ENCODE assay signal across 9 mouse cellular contexts in genomic region chr10:4620596-4621504, GRCm38 (mm10). TPM values are rescaled to one million over a fixed set of nuclear protein-coding genes. Genes with fewer than 3 reads are reported as not detected.
DNase-seq lines count a peak whose midpoint lies in the region; ATAC-seq and TF ChIP-seq lines count a peak whose summit lies in the region.
"Had no signal": no experiment of that assay in that cellular context is flagged by ENCODE, and none has a peak within 500 bp of the region (broad histone marks: within the 10 kb centered on the region; RNA-seq: fewer than 3 reads in every experiment).

No protein-coding gene starts in this region.

- peak overlapping the region; percentile 19 for H3K27ac ChIP-seq in bone marrow macrophage, adult 2 months (ENCODE audit: insufficient read depth, low read depth, low read length)
- H3K27ac ChIP-seq in hindbrain, embryonic 11.5 days (ENCODE audit: low read depth, low read length): no peak overlapping the region
- H3K27ac ChIP-seq: liver, embryonic 13.5 days had no signal

- no peak for TF ChIP-seq CTCF in C2C12 (IDR thresholded peaks at IDR 0.05; ENCODE audit: control insufficient read depth, insufficient read depth, insufficient read length)
- TF ChIP-seq CTCF in bone marrow macrophage, adult 2 months (IDR thresholded peaks at IDR 0.05; ENCODE audit: low read depth, low read length): no peak

- no peaks in the 10 kb centered on the region for H3K9me3 ChIP-seq in hindbrain, embryonic 11.5 days (ENCODE audit: control insufficient read depth, low read length)
- H3K9me3 ChIP-seq: liver, embryonic 13.5 days had no signal

- no peaks in the 10 kb centered on the region for H3K79me2 ChIP-seq in C2C12 (ENCODE audit: control insufficient read depth, insufficient read depth)

- peak; percentile 62 for DNase-seq in heart, postnatal 4 days
- DNase-seq in lung, postnatal 14 days: peak; percentile 24
- DNase-seq in layer of hippocampus, postnatal 36 days: no peak
- DNase-seq in hindbrain, embryonic 11.5 days (ENCODE audit: low spot score): no peak
- no peak for DNase-seq in neural tube, embryonic 10.5 days (ENCODE audit: extremely low spot score, low spot score)
- DNase-seq in cerebellum, adult 9-10 months: no peak
- DNase-seq: liver, embryonic 13.5 days had no signal

- H3K27me3 ChIP-seq in C2C12 (ENCODE audit: control insufficient read depth, insufficient read depth, insufficient read length): no peaks in the 10 kb centered on the region
- H3K27me3 ChIP-seq in hindbrain, embryonic 11.5 days (ENCODE audit: control insufficient read depth, insufficient read depth, low read length): no peaks in the 10 kb centered on the region
- H3K27me3 ChIP-seq: liver, embryonic 13.5 days had no signal

- no peak overlapping the region for H3K9ac ChIP-seq in hindbrain, embryonic 11.5 days (ENCODE audit: low read depth, low read length)
- H3K9ac ChIP-seq: liver, embryonic 13.5 days had no signal

- no peaks in the 10 kb centered on the region for H3K36me3 ChIP-seq in C2C12 (ENCODE audit: control insufficient read depth, insufficient read depth)
- no peaks in the 10 kb centered on the region for H3K36me3 ChIP-seq in hindbrain, embryonic 11.5 days (ENCODE audit: control insufficient read depth, insufficient read depth, low read length)
- H3K36me3 ChIP-seq: liver, embryonic 13.5 days had no signal

- WGBS in hindbrain, embryonic 11.5 days: 87% methylated on average over 24 of the region's 24 CpGs

- peak overlapping the region; percentile 0 for H3K4me3 ChIP-seq in C2C12 (ENCODE audit: insufficient read depth, poor library complexity, severe bottlenecking)
- no peak overlapping the region for H3K4me3 ChIP-seq in bone marrow macrophage, adult 2 months (ENCODE audit: insufficient read depth, low read length)
- H3K4me3 ChIP-seq in hindbrain, embryonic 11.5 days (ENCODE audit: low read depth, low read length): no peak overlapping the region
- H3K4me3 ChIP-seq: liver, embryonic 13.5 days had no signal

- no peak overlapping the region for H3ac ChIP-seq in C2C12 (ENCODE audit: control insufficient read depth, insufficient read length, low read depth)

- no peaks in the 10 kb centered on the region for H3K79me3 ChIP-seq in C2C12 (ENCODE audit: low read depth)

- H3K4me2 ChIP-seq in hindbrain, embryonic 11.5 days (replicated peaks; ENCODE audit: low read depth, low read length): no peak overlapping the region
- H3K4me2 ChIP-seq: liver, embryonic 13.5 days had no signal

- H3K4me1 ChIP-seq in bone marrow macrophage, adult 2 months (ENCODE audit: control insufficient read depth, insufficient read depth, low read length): peaks cover 7% of the 10 kb centered on the region
- no peaks in the 10 kb centered on the region for H3K4me1 ChIP-seq in hindbrain, embryonic 11.5 days (replicated peaks; ENCODE audit: control insufficient read depth, insufficient read depth, low read length)
- H3K4me1 ChIP-seq: liver, embryonic 13.5 days had no signal

- no peak for TF ChIP-seq POLR2A in bone marrow macrophage, adult 2 months (IDR thresholded peaks at IDR 0.05; ENCODE audit: borderline replicate concordance, low read depth, low read length)

- ATAC-seq in hindbrain, embryonic 11.5 days (ENCODE audit: low FRiP score): no peak

TF ChIP-seq in C2C12, 6 proteins besides CTCF, POLR2A, EP300 and RAD21:
- TF ChIP-seq USF1 (IDR thresholded peaks at IDR 0.05; ENCODE audit: low read depth): peak; percentile 52
- TF ChIP-seq FOSL1 (IDR thresholded peaks at IDR 0.05; ENCODE audit: insufficient read depth, low read length, poor library complexity, severe bottlenecking): no peak
- TF ChIP-seq MYOD1 (IDR thresholded peaks at IDR 0.05; ENCODE audit: control insufficient read depth, insufficient read length, low read depth): peak; percentile 65

RNA-seq across cellular contexts. Expression of gene Esr1, which starts 9.5 kb away (rescaled TPM):
- polyA plus RNA-seq in C2C12 (2012; fragmentation: generic; extraction: Trizol): 0.40 TPM
- 5.4 and 5.6 TPM in 2 replicates for polyA plus RNA-seq in bone marrow macrophage, adult 2 months (2012; ENCODE audit: insufficient read depth, insufficient read length, missing spikeins)
- total RNA-seq in heart, postnatal 4 days (2021): under 1 TPM; 0.41 to 0.52 TPM
- total RNA-seq in layer of hippocampus, postnatal 36 days (2021): 1 to 10 TPM; 2.3 to 2.7 TPM
- 0.04 and 0.12 TPM in 2 replicates for polyA plus RNA-seq in hindbrain, embryonic 11.5 days (2014; fragmentation: Nextera tagmentation; extraction: Ambion mirVana)

Comparison
In these comparisons a context has a peak if more than half of its experiments do, and no peak if none do; other contexts are left out.
1. DNase-seq: peak in heart, postnatal 4 days (single experiment) and lung, postnatal 14 days (single experiment); none in layer of hippocampus, postnatal 36 days (0 of 2), hindbrain, embryonic 11.5 days (single experiment), neural tube, embryonic 10.5 days (single experiment) and cerebellum, adult 9-10 months (single experiment).